Mouse (Mus musculus): ENCODE measurements at regions not wholly inside any gene's neighbourhood (a gene's known extent, or its start where the extent isn't known, plus 50 kb on each side); places are given as distances from the start of the nearest gene placed in this dataset.

- DNase-seq, result no peak
These were observed 145.2 kb upstream of the Zpld1 start for GRCm38 (mm10) chr16:55442821-55443581.

DNA sequence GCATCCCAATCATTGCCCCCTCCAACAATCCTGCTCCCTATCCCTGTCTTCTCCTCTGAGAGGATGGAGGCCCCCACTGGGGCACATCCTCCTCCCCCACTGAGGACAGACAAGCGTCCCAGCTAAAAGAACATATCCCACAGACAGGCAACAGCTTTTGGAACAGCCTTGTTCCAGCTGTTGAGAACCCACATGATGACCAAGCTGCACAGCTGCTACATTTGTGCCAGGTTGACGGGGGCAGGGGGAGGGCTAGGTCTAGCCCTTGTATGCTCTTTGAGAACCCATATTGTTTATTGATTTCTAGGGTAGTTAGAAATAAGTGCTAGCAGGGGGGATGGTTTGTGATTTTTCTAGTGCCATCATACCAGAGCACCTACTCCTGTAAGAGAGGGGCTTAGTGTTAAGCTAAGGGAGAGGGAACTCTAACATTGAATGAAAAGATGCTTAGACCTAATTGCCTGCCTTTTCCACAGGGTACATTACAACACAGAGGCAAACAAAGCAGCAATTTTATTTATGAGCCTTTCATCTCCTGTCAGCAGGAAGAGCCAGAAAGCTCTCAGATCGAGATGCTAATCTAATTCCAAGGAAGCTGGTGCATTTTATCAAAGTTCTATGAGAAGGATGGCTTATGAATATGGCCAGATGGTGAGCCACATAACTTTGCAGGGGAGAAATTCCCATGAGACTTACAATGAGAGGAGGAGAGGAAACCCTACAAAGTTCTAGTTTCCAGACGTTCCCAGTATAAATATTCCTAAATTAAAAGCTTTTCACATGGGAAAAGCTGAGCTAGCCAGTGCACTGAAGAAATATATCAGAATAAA is 137.6 kb upstream of the Zpld1 start:
- no peak for DNase-seq

DNA sequence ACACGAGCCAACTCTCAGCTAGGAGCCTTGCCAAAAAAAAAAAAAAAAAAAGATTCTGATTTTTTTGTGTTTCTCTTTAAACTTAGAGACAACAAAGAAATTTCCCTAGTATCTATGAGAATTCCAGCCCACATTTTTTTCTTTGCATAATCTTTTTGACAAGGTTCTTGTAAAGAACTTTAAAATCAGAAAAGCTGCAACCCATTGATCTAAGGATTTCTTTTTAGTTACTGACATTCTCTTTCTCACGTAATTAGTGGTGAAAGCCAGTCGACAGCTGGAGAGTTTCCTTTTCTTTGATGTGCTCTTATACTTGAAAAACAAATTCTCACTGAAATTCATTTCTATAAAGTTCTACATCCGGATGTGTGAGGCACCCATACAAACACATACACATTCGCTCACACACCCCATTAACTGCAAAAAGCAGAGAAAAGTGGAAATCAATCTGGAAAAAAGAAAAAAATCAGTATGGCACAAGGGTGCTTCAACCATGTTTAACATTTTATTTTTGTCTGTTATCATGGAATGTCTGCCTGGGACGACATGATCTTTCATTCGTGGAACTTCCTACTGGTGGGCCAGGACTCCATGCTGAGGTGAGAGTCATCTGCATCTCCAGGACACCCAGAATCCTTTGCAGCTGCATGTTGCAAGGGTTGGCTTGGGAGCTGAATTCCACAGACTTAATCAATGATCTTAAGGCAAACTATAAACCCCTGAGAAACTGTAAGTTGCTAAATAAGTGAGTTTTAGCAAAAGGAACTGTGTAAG is 124.0 kb upstream of the Zpld1 start:
- DNase-seq, result no peak

- DNase-seq, result no peak
These were observed 123.2 kb upstream of the Zpld1 start for GRCm38 (mm10) chr16:55420876-55421568.

DNA sequence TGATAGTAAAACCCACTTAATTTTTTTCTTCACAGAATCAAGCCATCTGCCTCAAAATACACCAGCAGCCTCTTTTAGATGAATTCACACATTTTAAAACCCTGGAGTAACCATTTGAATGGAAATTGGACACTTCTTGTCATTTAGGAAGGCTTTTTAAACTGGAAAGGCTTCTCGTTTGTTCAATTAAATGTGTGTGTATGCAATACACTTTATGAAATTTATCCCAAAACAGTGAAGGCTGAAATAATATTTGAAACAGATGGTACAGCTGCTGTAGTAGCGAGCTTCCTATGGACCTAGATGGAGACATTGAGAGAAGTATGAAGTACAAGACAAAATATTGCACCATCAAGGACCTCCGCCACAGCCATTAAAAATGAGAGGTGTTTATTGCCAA is 121.1 kb upstream of the Zpld1 start:
- DNase-seq, result no peak

GRCm38 (mm10) chr16:55400818-55401217 is 103.0 kb upstream of the Zpld1 start:
- DNase-seq, result no peak

- peak; percentile 3 for DNase-seq
These were observed 97.1 kb upstream of the Zpld1 start for GRCm38 (mm10) chr16:55394864-55395263.

DNA sequence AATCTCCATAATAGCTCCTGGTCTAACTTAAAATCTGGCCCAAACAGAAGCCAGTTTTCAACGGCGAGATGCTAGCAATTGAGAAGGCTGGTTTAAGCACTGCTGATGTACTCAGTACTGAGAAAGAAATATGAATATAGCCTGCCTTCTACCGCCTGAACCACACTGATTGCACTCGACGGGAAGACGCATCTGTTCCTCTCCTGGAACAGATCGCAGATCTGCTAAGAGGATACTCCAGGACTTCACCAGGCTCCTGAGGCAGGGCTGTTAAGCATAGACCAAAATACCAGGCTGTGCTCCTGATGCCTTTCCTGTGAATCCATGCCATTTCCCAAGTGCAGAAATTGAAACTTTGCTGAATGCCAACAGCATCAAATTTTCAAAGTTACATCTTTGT is 92.6 kb upstream of the Zpld1 start:
- no peak for DNase-seq

GRCm38 (mm10) chr16:55379996-55380395 is 82.2 kb upstream of the Zpld1 start:
- no peak for DNase-seq

GRCm38 (mm10) chr16:55379189-55379588 is 81.4 kb upstream of the Zpld1 start:
- DNase-seq, result no peak

- DNase-seq, result no peak
These were observed 80.9 kb upstream of the Zpld1 start for GRCm38 (mm10) chr16:55378701-55379100.

GRCm38 (mm10) chr16:55375922-55376321 is 78.1 kb upstream of the Zpld1 start:
- DNase-seq, result no peak

DNA sequence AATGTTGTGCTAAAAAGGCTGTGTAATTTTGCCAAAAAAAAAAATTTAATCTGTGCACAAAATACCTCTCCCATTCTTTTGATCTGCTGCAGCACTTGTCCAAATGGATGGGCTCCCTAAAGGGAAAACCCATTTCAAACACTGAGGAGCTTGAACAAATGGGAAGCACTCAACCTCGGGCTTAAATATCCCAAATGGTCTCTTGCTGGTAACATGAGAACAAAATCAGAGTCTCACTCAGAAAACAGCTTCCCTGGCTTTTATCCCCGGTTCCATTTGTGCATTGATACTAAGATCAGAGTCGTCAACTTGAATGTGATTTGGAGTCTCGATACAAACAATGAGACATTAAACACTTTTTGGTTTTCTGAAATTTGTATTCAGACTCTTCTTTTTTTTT is 59.9 kb upstream of the Zpld1 start:
- no peak for DNase-seq

DNA sequence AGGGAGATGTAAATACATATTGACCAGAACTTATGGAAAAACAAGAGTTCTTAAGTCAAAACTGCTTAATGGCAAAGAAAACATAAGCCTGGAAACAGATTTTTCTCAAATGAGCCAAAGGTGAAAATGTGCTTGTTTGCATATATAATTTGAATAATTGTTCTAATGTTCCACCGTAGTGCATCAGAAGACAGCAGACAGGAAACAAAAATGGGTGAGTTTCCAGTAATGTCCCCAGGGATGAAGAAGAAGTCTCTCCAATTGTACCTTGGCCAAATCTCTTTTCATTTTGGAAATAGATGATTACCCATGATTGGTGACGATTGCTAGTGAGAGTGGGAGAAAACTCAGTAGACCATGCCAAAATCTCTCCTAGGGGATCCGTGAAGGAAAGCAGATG is 58.3 kb upstream of the Zpld1 start:
- DNase-seq, result no peak

Small RNA genes lying in the stretch of these regions (microRNA-seq; reads per million reads assigned to microRNA genes)
- gene Mir5118, result 0 reads per million in 2 experiments
